Mouse (Mus musculus) liver, postnatal 0 days (tissue): ENCODE data around the gene Chd9. TPM values are rescaled to one million over a fixed set of nuclear protein-coding genes. Genes with fewer than 3 reads are reported as not detected.

ENCODE experiments used
- ATAC-seq: fragments of 200-750 bp; cut with Nextera tagmentation; 2 replicates; pipeline ENCODE4 v1.8.0; 2017; ENCODE audit warnings: mild to moderate bottlenecking, moderate library complexity
- DNase-seq: peaks from one replicate; pipeline ENCODE4 v3.0.0-alpha.2; 2016
- H3K27ac ChIP-seq: fragments of 300-500 bp; sonication (generic); 2 replicates; pipeline ENCODE4 v1.5.1; 2014; ENCODE audit warnings: antibody characterized with exemption, moderate library complexity, mild to moderate bottlenecking, low read depth
- H3K27me3 ChIP-seq: fragments of 300-500 bp; sonication (generic); 2 replicates; pipeline ENCODE4 v1.6.1; 2014; ENCODE audit warnings: low read length, control low read depth, mixed read lengths; ENCODE audit not compliant: insufficient read depth
- H3K36me3 ChIP-seq: fragments of 300-500 bp; sonication (generic); replicated peaks from 2 replicates; pipeline ENCODE4 v1.6.1; 2014; ENCODE audit warnings: mild to moderate bottlenecking, control low read depth, low read length, moderate library complexity, mixed read lengths; ENCODE audit not compliant: insufficient read depth
- H3K4me1 ChIP-seq: fragments of 300-500 bp; sonication (generic); 2 replicates; pipeline ENCODE4 v1.6.1; 2014; ENCODE audit warnings: antibody characterized with exemption, mild to moderate bottlenecking, control low read depth; ENCODE audit not compliant: insufficient read depth
- H3K4me2 ChIP-seq: fragments of 300-500 bp; sonication (generic); 2 replicates; pipeline ENCODE4 v1.6.1; 2014; ENCODE audit warnings: low read depth, mild to moderate bottlenecking, low read length, moderate library complexity, mixed read lengths
- H3K4me3 ChIP-seq: fragments of 300-500 bp; sonication (generic); 2 replicates; pipeline ENCODE4 v1.5.1; 2014; ENCODE audit warnings: low read depth, low read length
- H3K9ac ChIP-seq: fragments of 300-500 bp; sonication (generic); replicated peaks from 2 replicates; pipeline ENCODE4 v1.6.1; 2014; ENCODE audit warnings: mild to moderate bottlenecking, moderate library complexity
- H3K9me3 ChIP-seq: fragments of 300-500 bp; sonication (generic); 2 replicates; pipeline ENCODE4 v1.6.1; 2016; ENCODE audit warnings: mild to moderate bottlenecking, control low read depth, low read length, mixed read lengths
- CTCF ChIP-seq: sonication (generic); IDR thresholded peaks from 2 replicates; pipeline ENCODE4 v1.5.1; 2016; ENCODE audit warnings: antibody characterized with exemption, low read depth
- EP300 ChIP-seq: IDR thresholded peaks from 2 replicates; pipeline ENCODE4 v1.6.1; 2016; ENCODE audit warnings: antibody characterized with exemption, low read depth, mild to moderate bottlenecking
- WGBS: fragments of 180-500 bp; shearing (Covaris S2); extraction: QIAGEN DNeasy Blood & Tissue Kit; methylation state at CpG from one replicate; pipeline ENCODE4 v1.1.7; 2014; ENCODE audit not compliant: insufficient replicate concordance; 5-methylcytosine and 5-hydroxymethylcytosine counted together
- polyA plus RNA-seq: library from polyadenylated mRNA; unstranded; fragments of >200 nt; fragmentation: Nextera tagmentation; extraction: Ambion mirVana; gene quantifications from 2 replicates; pipeline ENCODE4 v1.2.1, GENCODE M21; 2015

Gene Chd9
- polyA plus RNA-seq, 1 experiment from 2014 or later, result 32.2 TPM

GRCm38 (mm10) chr8:91019726-91020125, 191.6 kb downstream of the Chd9 start:
- peak; percentile 92 for TF ChIP-seq CTCF
- no peak for TF ChIP-seq EP300
- peak; percentile 75 for DNase-seq
- no peaks in the 10 kb centered on the region for H3K4me1 ChIP-seq
- H3K27ac ChIP-seq, result no peak overlapping the region
- H3K9ac ChIP-seq, result no peak overlapping the region
- no peaks in the 10 kb centered on the region for H3K27me3 ChIP-seq
- no peaks in the 10 kb centered on the region for H3K9me3 ChIP-seq
- ATAC-seq, result no peak
- peaks cover 63% of the 10 kb centered on the region for H3K36me3 ChIP-seq
- H3K4me2 ChIP-seq, result no peak overlapping the region
- WGBS, result 5% methylated on average over 2 of the region's 2 CpGs
- no peak overlapping the region for H3K4me3 ChIP-seq

- H3K9ac ChIP-seq, result no peak overlapping the region
- no peak overlapping the region for H3K4me2 ChIP-seq
- 81% methylated on average over 6 of the region's 6 CpGs for WGBS
- H3K36me3 ChIP-seq, result peaks cover 59% of the 10 kb centered on the region
- H3K27me3 ChIP-seq, result no peaks in the 10 kb centered on the region
- H3K4me3 ChIP-seq, result no peak overlapping the region
- H3K9me3 ChIP-seq, result no peaks in the 10 kb centered on the region
- DNase-seq (no peak), ATAC-seq (no peak)
- TF ChIP-seq EP300 (no peak), CTCF (0 out of 2 replicates have a peak, but pooled peaks have one; percentile 15)
- no peaks in the 10 kb centered on the region for H3K4me1 ChIP-seq
- H3K27ac ChIP-seq, result no peak overlapping the region
Observed at GRCm38 (mm10) chr8:91034417-91034816, 206.3 kb downstream of the Chd9 start.

- peaks cover 61% of the 10 kb centered on the region for H3K36me3 ChIP-seq
- ATAC-seq, result no peak
Observed at GRCm38 (mm10) chr8:91036905-91037304, 208.8 kb downstream of the Chd9 start.

GRCm38 (mm10) chr8:91038637-91039036, 210.5 kb downstream of the Chd9 start:
- DNase-seq (no peak), ATAC-seq (no peak)
- WGBS, result 85% methylated on average over 1 of the region's 1 CpGs
- peaks cover 66% of the 10 kb centered on the region for H3K36me3 ChIP-seq
- H3K4me2 ChIP-seq, result no peak overlapping the region
- no peaks in the 10 kb centered on the region for H3K4me1 ChIP-seq
- H3K27me3 ChIP-seq, result no peaks in the 10 kb centered on the region
- TF ChIP-seq CTCF (no peak), EP300 (no peak)
- H3K27ac ChIP-seq, result no peak overlapping the region
- no peak overlapping the region for H3K9ac ChIP-seq
- H3K9me3 ChIP-seq, result no peaks in the 10 kb centered on the region
- H3K4me3 ChIP-seq, result no peak overlapping the region

More at GRCm38 (mm10) chr8:91036905-91037304, 208.8 kb downstream of the Chd9 start:
- H3K4me2 ChIP-seq, result no peak overlapping the region
- TF ChIP-seq CTCF (no peak), EP300 (no peak)
- H3K4me1 ChIP-seq, result no peaks in the 10 kb centered on the region
- no peaks in the 10 kb centered on the region for H3K9me3 ChIP-seq
- H3K27ac ChIP-seq, result no peak overlapping the region
- no peaks in the 10 kb centered on the region for H3K27me3 ChIP-seq
- DNase-seq, result no peak
- no peak overlapping the region for H3K9ac ChIP-seq
- 71% methylated on average over 6 of the region's 6 CpGs for WGBS
- H3K4me3 ChIP-seq, result no peak overlapping the region

GRCm38 (mm10) chr8:91046370-91046769, 218.2 kb downstream of the Chd9 start:
- Histone ChIP-seq H3K27ac (no peak overlapping the region), H3K4me1 (no peaks in the 10 kb centered on the region), H3K4me3 (no peak overlapping the region), H3K9me3 (no peaks in the 10 kb centered on the region), H3K4me2 (no peak overlapping the region), H3K9ac (no peak overlapping the region), H3K36me3 (peaks cover 41% of the 10 kb centered on the region), H3K27me3 (no peaks in the 10 kb centered on the region)
- DNase-seq (no peak), ATAC-seq (no peak)
- TF ChIP-seq CTCF (no peak), EP300 (no peak)
- 70% methylated on average over 4 of the region's 4 CpGs for WGBS

- H3K9me3 ChIP-seq, result no peaks in the 10 kb centered on the region
- 41% methylated on average over 8 of the region's 8 CpGs for WGBS
- no peak overlapping the region for H3K4me3 ChIP-seq
- TF ChIP-seq CTCF (no peak), EP300 (no peak)
- H3K4me2 ChIP-seq, result no peak overlapping the region
- no peak for ATAC-seq
- DNase-seq, result peak; percentile 66
- no peaks in the 10 kb centered on the region for H3K27me3 ChIP-seq
- no peak overlapping the region for H3K27ac ChIP-seq
- H3K4me1 ChIP-seq, result no peaks in the 10 kb centered on the region
- H3K36me3 ChIP-seq, result peaks cover 22% of the 10 kb centered on the region
- H3K9ac ChIP-seq, result no peak overlapping the region
Observed at GRCm38 (mm10) chr8:91051037-91051436, 222.9 kb downstream of the Chd9 start.

GRCm38 (mm10) chr8:91054418-91054817, 226.3 kb downstream of the Chd9 start:
- no peak for TF ChIP-seq EP300
- no peak for DNase-seq
- H3K4me2 ChIP-seq, result no peak overlapping the region
- H3K36me3 ChIP-seq, result peaks cover 11% of the 10 kb centered on the region
- H3K27me3 ChIP-seq, result no peaks in the 10 kb centered on the region
- 79% methylated on average over 4 of the region's 4 CpGs for WGBS
- H3K27ac ChIP-seq, result no peak overlapping the region
- no peak for ATAC-seq
- H3K9me3 ChIP-seq, result no peaks in the 10 kb centered on the region
- H3K4me1 ChIP-seq, result no peaks in the 10 kb centered on the region
- H3K4me3 ChIP-seq, result no peak overlapping the region
- H3K9ac ChIP-seq, result no peak overlapping the region
